Mouse (Mus musculus) CH12.LX (cell line): ENCODE data around the gene Neurl1b.

Experiments used
- BHLHE40 ChIP-seq: IDR thresholded peaks from 2 replicates; pipeline ENCODE4 v1.6.1; 2011; ENCODE audit warnings: mild to moderate bottlenecking, low read depth, low read length, improper control_type of control experiment
- CHD1 ChIP-seq: IDR thresholded peaks from 2 replicates; pipeline ENCODE4 v1.6.1; 2012; ENCODE audit warnings: low read depth, low read length, improper control_type of control experiment, inconsistent platforms
- CHD2 ChIP-seq: IDR thresholded peaks from 2 replicates; pipeline ENCODE4 v1.6.1; 2011; ENCODE audit warnings: low read length, improper control_type of control experiment
- CTCF ChIP-seq, 2 experiments: IDR thresholded peaks in 1 of 2; conservative IDR thresholded peaks in 1 of 2; 2 replicates each; pipeline ENCODE4 v1.5.1; 2011 to 2012; ENCODE audit warnings: low read depth in 2 of 2, low read length in 2 of 2, improper control_type of control experiment in 1 of 2, inconsistent platforms in 1 of 2, mild to moderate bottlenecking in 1 of 2, moderate library complexity in 1 of 2
- EP300 ChIP-seq: IDR thresholded peaks from 2 replicates; pipeline ENCODE4 v1.6.1; 2011; ENCODE audit warnings: low read length, improper control_type of control experiment
- GABPA ChIP-seq: IDR thresholded peaks from 2 replicates; pipeline ENCODE4 v1.6.1; 2012; ENCODE audit warnings: low read depth, low read length, improper control_type of control experiment, inconsistent platforms; ENCODE audit not compliant: insufficient replicate concordance
- HCFC1 ChIP-seq: IDR thresholded peaks from 2 replicates; pipeline ENCODE4 v1.6.1; 2012; ENCODE audit warnings: low read depth, mild to moderate bottlenecking, inconsistent platforms, low read length, improper control_type of control experiment
- MAX ChIP-seq: IDR thresholded peaks from 2 replicates; pipeline ENCODE4 v1.6.1; 2011; ENCODE audit warnings: low read length, improper control_type of control experiment
- MYC ChIP-seq: IDR thresholded peaks from 2 replicates; pipeline ENCODE4 v1.6.1; 2011; ENCODE audit warnings: low read depth, mild to moderate bottlenecking, improper control_type of control experiment, low read length
- POLR2A ChIP-seq: IDR thresholded peaks from 2 replicates; pipeline ENCODE4 v1.6.1; 2011; ENCODE audit warnings: low read depth, mild to moderate bottlenecking, improper control_type of control experiment, low read length
- RAD21 ChIP-seq: IDR thresholded peaks from 2 replicates; pipeline ENCODE4 v1.6.1; 2011; ENCODE audit warnings: low read depth, mild to moderate bottlenecking, low read length, improper control_type of control experiment, moderate library complexity

DNA sequence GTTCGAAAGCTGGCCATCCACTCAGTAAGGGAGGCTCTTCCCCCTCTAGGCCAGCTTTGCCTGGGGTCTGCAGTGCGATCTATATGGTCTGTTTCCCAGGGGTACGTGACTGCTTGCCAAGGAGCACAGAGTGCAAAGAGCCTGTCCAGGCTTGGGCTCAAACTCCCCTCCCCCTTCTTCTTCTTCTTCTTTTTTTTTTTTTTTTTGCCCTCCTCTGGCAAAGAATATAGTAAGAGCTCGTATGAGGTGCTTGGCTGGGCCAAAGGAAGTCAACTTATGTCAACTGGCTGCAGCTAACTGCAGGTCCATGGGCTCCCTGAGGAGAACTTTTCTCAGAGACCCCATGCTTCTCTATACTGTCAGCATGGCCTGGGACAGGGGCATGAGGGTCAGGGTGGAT, 47.8 kb upstream of the Neurl1b start:
- TF ChIP-seq CTCF (conservative IDR thresholded peaks at IDR 0.05 in 1 of 2, IDR thresholded peaks at IDR 0.05 in 1 of 2; ENCODE audit: low read depth in 2 of 2, low read length in 2 of 2), result no peak
- no peak for TF ChIP-seq MYC
- TF ChIP-seq CHD1, result no peak
- TF ChIP-seq MAX, result no peak
- no peak for TF ChIP-seq CHD2
- no peak for TF ChIP-seq POLR2A
- no peak for TF ChIP-seq RAD21
- TF ChIP-seq GABPA, result no peak
- no peak for TF ChIP-seq HCFC1
- TF ChIP-seq EP300, result no peak
- TF ChIP-seq BHLHE40, result no peak
